30 mouse cellular contexts compared by ENCODE assay signal in genomic region chr11:44395401-44395800, GRCm38 (mm10). TPM values are rescaled to one million over a fixed set of nuclear protein-coding genes. Genes with fewer than 3 reads are reported as not detected.
DNase-seq lines count a peak whose midpoint lies in the region; ATAC-seq lines count a peak whose summit lies in the region.
"Had no signal": no experiment of that assay in that cellular context is flagged by ENCODE, and none has a peak within 500 bp of the region (broad histone marks: within the 10 kb centered on the region; RNA-seq: fewer than 3 reads in every experiment).

No protein-coding gene starts in this region.

- DNase-seq in spleen, postnatal 36 days (ENCODE audit: low spot score in 2 of 2): peak; percentile 21 to 40
- DNase-seq in spleen, adult 12 weeks (ENCODE audit: low spot score): no peak
- DNase-seq in ZHBTc4 (ENCODE audit: low read depth, low spot score): peak; percentile 16
- no peak for DNase-seq in lung, postnatal 4 days
- no peak for DNase-seq in frontal cortex, postnatal 14 days (ENCODE audit: low spot score in 2 of 2)
- DNase-seq: adrenal gland, postnatal 10 days; cerebellum, adult 2 months; cerebellum, postnatal 25 days; embryo, embryonic 11 days; gastrocnemius, postnatal 36 days; kidney, adult 11 months; kidney, postnatal 36 days; layer of hippocampus, adult 9-11 months; midbrain, embryonic 14.5 days; right cerebral cortex, adult 18-20 months; thymus, postnatal 25 days had no signal

- H3K27me3 ChIP-seq in megakaryocyte, embryonic 14.5 days (replicated peaks): peaks cover 7% of the 10 kb centered on the region
- H3K27me3 ChIP-seq in hindbrain, embryonic 16.5 days (replicated peaks; ENCODE audit: control insufficient read depth, insufficient read depth, low read length): no peaks in the 10 kb centered on the region
- H3K27me3 ChIP-seq: embryonic facial prominence, embryonic 13.5 days; forebrain, embryonic 12.5 days; heart, embryonic 15.5 days; neural tube, embryonic 13.5 days had no signal

- H3K27ac ChIP-seq in hindbrain, embryonic 16.5 days (ENCODE audit: low read depth, low read length): no peak overlapping the region
- H3K27ac ChIP-seq: embryonic facial prominence, embryonic 13.5 days; forebrain, embryonic 12.5 days; heart, embryonic 15.5 days; hindbrain, embryonic 10.5 days; kidney, embryonic 15.5 days; neural tube, embryonic 13.5 days had no signal

- WGBS in hindbrain, embryonic 16.5 days: 91% methylated on average over 4 of the region's 4 CpGs

- ATAC-seq in hindbrain, embryonic 16.5 days: no peak
- ATAC-seq: lung, postnatal 0 days had no signal

- peak overlapping the region; percentile 23 for H3K4me3 ChIP-seq in megakaryocyte, embryonic 14.5 days (replicated peaks)
- no peak overlapping the region for H3K4me3 ChIP-seq in hindbrain, embryonic 16.5 days (ENCODE audit: low read length)
- H3K4me3 ChIP-seq: embryonic facial prominence, embryonic 13.5 days; erythroblast, embryonic 14.5 days; forebrain, embryonic 12.5 days; heart, embryonic 15.5 days; hindbrain, embryonic 10.5 days; kidney, embryonic 15.5 days; neural tube, embryonic 13.5 days had no signal

- peaks cover 14% of the 10 kb centered on the region for H3K4me1 ChIP-seq in megakaryocyte, embryonic 14.5 days
- peaks cover 6% of the 10 kb centered on the region; the same call in 1 of the 2 replicates for H3K4me1 ChIP-seq in hindbrain, embryonic 16.5 days (ENCODE audit: control insufficient read depth, insufficient read depth, low read depth, low read length)
- H3K4me1 ChIP-seq: forebrain, embryonic 12.5 days had no signal

- H3K9me3 ChIP-seq in megakaryocyte, embryonic 14.5 days: peaks cover 15% of the 10 kb centered on the region; the same call in 1 of the 2 replicates
- no peaks in the 10 kb centered on the region for H3K9me3 ChIP-seq in hindbrain, embryonic 16.5 days (ENCODE audit: control insufficient read depth, low read length)
- H3K9me3 ChIP-seq: embryonic facial prominence, embryonic 13.5 days; forebrain, embryonic 12.5 days; heart, embryonic 15.5 days; hindbrain, embryonic 10.5 days; kidney, embryonic 15.5 days; neural tube, embryonic 13.5 days had no signal

- no peaks in the 10 kb centered on the region for H3K36me3 ChIP-seq in megakaryocyte, embryonic 14.5 days (replicated peaks; ENCODE audit: low read length)
- H3K36me3 ChIP-seq in hindbrain, embryonic 16.5 days (ENCODE audit: control insufficient read depth, insufficient read depth, low read length): no peaks in the 10 kb centered on the region
- H3K36me3 ChIP-seq: embryonic facial prominence, embryonic 13.5 days; forebrain, embryonic 12.5 days; heart, embryonic 15.5 days; hindbrain, embryonic 10.5 days; kidney, embryonic 15.5 days; neural tube, embryonic 13.5 days had no signal

- H3K9ac ChIP-seq in hindbrain, embryonic 16.5 days (ENCODE audit: low read depth, low read length): no peak overlapping the region
- H3K9ac ChIP-seq: embryonic facial prominence, embryonic 13.5 days; forebrain, embryonic 12.5 days; heart, embryonic 15.5 days; kidney, embryonic 15.5 days; neural tube, embryonic 13.5 days had no signal

- H3K4me2 ChIP-seq in hindbrain, embryonic 16.5 days (ENCODE audit: low read length): no peak overlapping the region
- H3K4me2 ChIP-seq: embryonic facial prominence, embryonic 13.5 days; forebrain, embryonic 12.5 days; heart, embryonic 15.5 days; kidney, embryonic 15.5 days; neural tube, embryonic 13.5 days had no signal

RNA-seq across cellular contexts. Expression of gene Il12b, which starts 4.5 kb away (rescaled TPM):
- not detected in 2 replicates for polyA plus RNA-seq in megakaryocyte, embryonic 14.5 days (2012; ENCODE audit: insufficient read depth, low replicate concordance)
- polyA plus RNA-seq in hindbrain, embryonic 16.5 days (2015; fragmentation: Nextera tagmentation; extraction: Ambion mirVana): not detected in 2 replicates
- polyA plus RNA-seq: C2C12; cerebellum, adult 2 months; embryonic facial prominence, embryonic 13.5 days; erythroblast, embryonic 14.5 days; forebrain, embryonic 12.5 days; heart, embryonic 15.5 days; hindbrain, embryonic 10.5 days; kidney, embryonic 15.5 days; liver, embryonic 16.5 days; neural tube, embryonic 13.5 days; small intestine, adult 2 months; testis, adult 2 months had no signal

Comparison
In these comparisons a context has a peak if more than half of its experiments do, and no peak if none do; other contexts are left out.
1. DNase-seq: peak in spleen, postnatal 36 days (2 of 2) and ZHBTc4 (single experiment); none in spleen, adult 12 weeks (single experiment), lung, postnatal 4 days (0 of 2) and frontal cortex, postnatal 14 days (0 of 2).